Mouse (Mus musculus) forebrain, embryonic 10.5 days (tissue): ENCODE measurements around the gene Fgf9. TPM values are rescaled to one million over a fixed set of nuclear protein-coding genes. Genes with fewer than 3 reads are reported as not detected.

Experiments used
- DNase-seq: peaks from one replicate; pipeline ENCODE4 v3.0.0-alpha.2; 2017; ENCODE audit warnings: low spot score; ENCODE audit errors: extremely low spot score
- H3K27ac ChIP-seq: fragments of 300-500 bp; sonication (generic); 2 replicates; pipeline ENCODE4 v1.5.1; 2016; ENCODE audit warnings: mild to moderate bottlenecking
- H3K27me3 ChIP-seq: fragments of 300-500 bp; sonication (generic); 2 replicates; pipeline ENCODE4 v1.6.1; 2016; ENCODE audit warnings: mild to moderate bottlenecking; ENCODE audit not compliant: poor library complexity, severe bottlenecking
- H3K36me3 ChIP-seq: fragments of 300-500 bp; sonication (generic); replicated peaks from 2 replicates; pipeline ENCODE4 v1.6.1; 2016; ENCODE audit warnings: mild to moderate bottlenecking, moderate library complexity
- H3K4me1 ChIP-seq: fragments of 300-500 bp; sonication (generic); 2 replicates; pipeline ENCODE4 v1.6.1; 2016
- H3K4me3 ChIP-seq: fragments of 300-500 bp; sonication (generic); 2 replicates; pipeline ENCODE4 v1.5.1; 2016; ENCODE audit warnings: mild to moderate bottlenecking, moderate library complexity
- H3K9me3 ChIP-seq: fragments of 300-500 bp; sonication (generic); 2 replicates; pipeline ENCODE4 v1.6.1; 2016; ENCODE audit warnings: mild to moderate bottlenecking, moderate library complexity
- WGBS: fragments of 180-500 bp; shearing (Covaris S2); methylation state at CpG from one replicate; pipeline ENCODE4 v1.1.7; 2016; 5-methylcytosine and 5-hydroxymethylcytosine counted together
- polyA plus RNA-seq: library from polyadenylated mRNA; unstranded; fragments of >200 nt; fragmentation: Nextera tagmentation; extraction: Ambion mirVana; gene quantifications from 2 replicates; pipeline ENCODE4 v1.2.1, GENCODE M21; 2016

Gene Fgf9
- polyA plus RNA-seq, result 2.1 and 3.4 TPM in 2 replicates

- DNase-seq, result peak; percentile 41
- Histone ChIP-seq H3K27ac (peak within 1 kb of the TSS; percentile 84), H3K4me1 (peaks cover 60% of the 10 kb centered on the region), H3K27me3 (peaks cover 84% of the 10 kb centered on the region), H3K4me3 (peak within 1 kb of the TSS; percentile 66), H3K9me3 (no peaks in the 10 kb centered on the region), H3K36me3 (no peaks in the 10 kb centered on the region)
- 1% methylated on average over 31 of the region's 33 CpGs for WGBS
These were observed at the start of gene Fgf9 for GRCm38 (mm10) chr14:58070481-58071119. Gene Fgf9 (plus strand): TSS chr14:58070547.

- peak; percentile 29 for DNase-seq
- Histone ChIP-seq H3K27ac (no peak overlapping the region), H3K36me3 (no peaks in the 10 kb centered on the region), H3K27me3 (peaks cover 65% of the 10 kb centered on the region), H3K4me1 (peaks cover 15% of the 10 kb centered on the region), H3K9me3 (no peaks in the 10 kb centered on the region), H3K4me3 (no peak overlapping the region)
- WGBS, result 14% methylated on average over 8 of the region's 8 CpGs
These were observed 35.8 kb upstream of the Fgf9 start for GRCm38 (mm10) chr14:58034567-58034966.

- peaks cover 15% of the 10 kb centered on the region for H3K4me1 ChIP-seq
- WGBS, result 15% methylated on average over 6 of the region's 6 CpGs
- no peak overlapping the region for H3K4me3 ChIP-seq
- no peak overlapping the region for H3K27ac ChIP-seq
- H3K36me3 ChIP-seq, result no peaks in the 10 kb centered on the region
- H3K9me3 ChIP-seq, result no peaks in the 10 kb centered on the region
- H3K27me3 ChIP-seq, result peaks cover 76% of the 10 kb centered on the region
- DNase-seq, result peak; percentile 44
These were observed 34.2 kb upstream of the Fgf9 start for GRCm38 (mm10) chr14:58036174-58036573.

GRCm38 (mm10) chr14:58046639-58047284 lies 23.6 kb upstream of the Fgf9 start:
- DNase-seq, result no peak
- no peaks in the 10 kb centered on the region for H3K27me3 ChIP-seq
- no peak overlapping the region for H3K27ac ChIP-seq
- no peaks in the 10 kb centered on the region for H3K36me3 ChIP-seq
- 88% methylated on average over 4 of the region's 4 CpGs for WGBS
- no peaks in the 10 kb centered on the region for H3K9me3 ChIP-seq
- H3K4me3 ChIP-seq, result no peak overlapping the region
- no peaks in the 10 kb centered on the region for H3K4me1 ChIP-seq

- Histone ChIP-seq H3K4me3 (no peak overlapping the region), H3K9me3 (peaks cover 5% of the 10 kb centered on the region; the same call in 1 of the 2 replicates), H3K27ac (no peak overlapping the region), H3K36me3 (no peaks in the 10 kb centered on the region), H3K27me3 (no peaks in the 10 kb centered on the region), H3K4me1 (no peaks in the 10 kb centered on the region)
- WGBS, result 86% methylated on average over 5 of the region's 5 CpGs
- no peak for DNase-seq
These were observed 19.7 kb upstream of the Fgf9 start for GRCm38 (mm10) chr14:58050691-58051090.

GRCm38 (mm10) chr14:58067586-58067985 lies 2.8 kb upstream of the Fgf9 start:
- Histone ChIP-seq H3K9me3 (no peaks in the 10 kb centered on the region), H3K27me3 (peaks cover 62% of the 10 kb centered on the region), H3K4me3 (no peak overlapping the region), H3K36me3 (no peaks in the 10 kb centered on the region), H3K27ac (no peak overlapping the region), H3K4me1 (peaks cover 29% of the 10 kb centered on the region)
- DNase-seq, result no peak
- WGBS, result 46% methylated on average over 2 of the region's 2 CpGs

- no peaks in the 10 kb centered on the region for H3K36me3 ChIP-seq
- H3K4me1 ChIP-seq, result peaks cover 40% of the 10 kb centered on the region
- no peak for DNase-seq
- H3K27me3 ChIP-seq, result peaks cover 72% of the 10 kb centered on the region
- H3K9me3 ChIP-seq, result no peaks in the 10 kb centered on the region
- no peak overlapping the region for H3K4me3 ChIP-seq
- no peak overlapping the region for H3K27ac ChIP-seq
- 96% methylated on average over 1 of the region's 1 CpGs for WGBS
These were observed 1.7 kb upstream of the Fgf9 start for GRCm38 (mm10) chr14:58068641-58069040.

- H3K27me3 ChIP-seq, result peaks cover 82% of the 10 kb centered on the region
- no peaks in the 10 kb centered on the region for H3K36me3 ChIP-seq
- DNase-seq, result no peak
- no peak overlapping the region for H3K27ac ChIP-seq
- 2% methylated on average over 6 of the region's 6 CpGs for WGBS
- no peaks in the 10 kb centered on the region for H3K9me3 ChIP-seq
- peak overlapping the region; percentile 66 for H3K4me3 ChIP-seq
- H3K4me1 ChIP-seq, result peaks cover 53% of the 10 kb centered on the region
These were observed 420 bp upstream of the Fgf9 start for GRCm38 (mm10) chr14:58069927-58070326.

- Histone ChIP-seq H3K27me3 (peaks cover 86% of the 10 kb centered on the region), H3K4me1 (peaks cover 65% of the 10 kb centered on the region), H3K9me3 (no peaks in the 10 kb centered on the region), H3K36me3 (no peaks in the 10 kb centered on the region), H3K4me3 (peak overlapping the region; percentile 66), H3K27ac (peak overlapping the region; percentile 84)
- WGBS, result 0% methylated on average over 31 of the region's 31 CpGs
- DNase-seq, result peak; percentile 64
These were observed 834 bp downstream of the Fgf9 start for GRCm38 (mm10) chr14:58071120-58071641.

- peaks cover 72% of the 10 kb centered on the region for H3K4me1 ChIP-seq
- peak overlapping the region; percentile 84; the same call in 1 of the 2 replicates for H3K27ac ChIP-seq
- peak; percentile 65 for DNase-seq
- WGBS, result under 1% methylated on average over 85 of the region's 85 CpGs
- no peaks in the 10 kb centered on the region for H3K9me3 ChIP-seq
- peak overlapping the region; percentile 66 for H3K4me3 ChIP-seq
- H3K36me3 ChIP-seq, result no peaks in the 10 kb centered on the region
- peaks cover 90% of the 10 kb centered on the region for H3K27me3 ChIP-seq
These were observed 1.8 kb downstream of the Fgf9 start for GRCm38 (mm10) chr14:58071830-58072770.

- Histone ChIP-seq H3K9me3 (no peaks in the 10 kb centered on the region), H3K4me1 (peaks cover 72% of the 10 kb centered on the region), H3K27ac (no peak overlapping the region), H3K27me3 (peaks cover 99% of the 10 kb centered on the region), H3K36me3 (no peaks in the 10 kb centered on the region), H3K4me3 (peak overlapping the region; percentile 66)
- DNase-seq, result peak; percentile 30
- WGBS, result under 1% methylated on average over 29 of the region's 29 CpGs
These were observed 2.6 kb downstream of the Fgf9 start for GRCm38 (mm10) chr14:58072771-58073501.

- DNase-seq, result peak; percentile 24
- peaks cover 100% of the 10 kb centered on the region for H3K27me3 ChIP-seq
- peaks cover 72% of the 10 kb centered on the region for H3K4me1 ChIP-seq
- H3K36me3 ChIP-seq, result no peaks in the 10 kb centered on the region
- no peak overlapping the region for H3K27ac ChIP-seq
- H3K4me3 ChIP-seq, result peak overlapping the region; percentile 66
- 1% methylated on average over 20 of the region's 20 CpGs for WGBS
- H3K9me3 ChIP-seq, result no peaks in the 10 kb centered on the region
These were observed 3.6 kb downstream of the Fgf9 start for GRCm38 (mm10) chr14:58073936-58074335.
